Mouse (Mus musculus): Measurements from ENCODE around the gene Wdr63. TPM values are rescaled to one million over a fixed set of nuclear protein-coding genes. Genes with fewer than 3 reads are reported as not detected.
"Not testable (repeated sequence)": the region's sequence is repeated elsewhere in the genome, so short reads cannot be mapped to it uniquely, and the experiment has no call there.

Gene Wdr63
- total RNA-seq, 2 experiments from 2014 or later, result not detected

GRCm38 (mm10) chr3:146014321-146014720, 93.6 kb downstream of the Wdr63 start:
- intact Hi-C loops (cut with DNase I), result no loop called here
- no peak for TF ChIP-seq CTCF (IDR thresholded peaks at IDR 0.05)
- H3K4me3 ChIP-seq, result no peak overlapping the region
- no peak for DNase-seq
- H3K27ac ChIP-seq, result no peak overlapping the region

- H3K27ac ChIP-seq, result no peak overlapping the region
- no peak for DNase-seq
- intact Hi-C loops (cut with DNase I), result no loop called here
- TF ChIP-seq CTCF (IDR thresholded peaks at IDR 0.05), result no peak
- H3K4me3 ChIP-seq, result no peak overlapping the region
Observed at GRCm38 (mm10) chr3:146013490-146013889, 94.4 kb downstream of the Wdr63 start.

- TF ChIP-seq CTCF (IDR thresholded peaks at IDR 0.05), result no peak
- intact Hi-C loops (cut with DNase I), result no loop called here
- DNase-seq, result no peak
- Histone ChIP-seq H3K27ac (no peak overlapping the region), H3K4me3 (no peak overlapping the region)
Observed at GRCm38 (mm10) chr3:146011544-146012218, 96.2 kb downstream of the Wdr63 start.

GRCm38 (mm10) chr3:146010751-146011150, 97.2 kb downstream of the Wdr63 start:
- intact Hi-C loops (cut with DNase I), result no loop called here
- Histone ChIP-seq H3K4me3 (no peak overlapping the region; the same call in 1 of the 2 replicates), H3K27ac (peak overlapping the region; percentile 57)
- no peak for TF ChIP-seq CTCF (IDR thresholded peaks at IDR 0.05)
- DNase-seq, result no peak

- TF ChIP-seq CTCF (IDR thresholded peaks at IDR 0.05), result no peak
- H3K27ac ChIP-seq, result peak overlapping the region; percentile 57
- H3K4me3 ChIP-seq, result peak overlapping the region; percentile 63
- intact Hi-C loops (cut with DNase I), result no loop called here
- peak; percentile 71 for DNase-seq
Observed at GRCm38 (mm10) chr3:146009859-146010645, 97.9 kb downstream of the Wdr63 start.

GRCm38 (mm10) chr3:146007872-146008271, 100.1 kb downstream of the Wdr63 start:
- intact Hi-C loops (cut with DNase I), result no loop called here
- no peak for DNase-seq
- no peak for TF ChIP-seq CTCF (IDR thresholded peaks at IDR 0.05)
- no peak overlapping the region for H3K27ac ChIP-seq
- H3K4me3 ChIP-seq, result no peak overlapping the region

- no peak for DNase-seq
- TF ChIP-seq CTCF (IDR thresholded peaks at IDR 0.05), result no peak
- H3K4me3 ChIP-seq, result no peak overlapping the region
- intact Hi-C loops (cut with DNase I), result no loop called here
- no peak overlapping the region for H3K27ac ChIP-seq
Observed at GRCm38 (mm10) chr3:146004347-146005051, 103.4 kb downstream of the Wdr63 start.

GRCm38 (mm10) chr3:145996539-145996938, 111.4 kb downstream of the Wdr63 start:
- intact Hi-C loops (cut with DNase I); H3K4me3 ChIP-seq; H3K27ac ChIP-seq: not testable (repeated sequence)
- DNase-seq, result peak; percentile 52

- intact Hi-C loops (cut with DNase I), result no loop called here
- Histone ChIP-seq H3K27ac (peak overlapping the region; percentile 58), H3K4me3 (no peak overlapping the region)
- no peak for TF ChIP-seq CTCF (IDR thresholded peaks at IDR 0.05)
- DNase-seq, result no peak
Observed at GRCm38 (mm10) chr3:145995489-145995888, 112.4 kb downstream of the Wdr63 start.

GRCm38 (mm10) chr3:145993481-145994201, 114.3 kb downstream of the Wdr63 start:
- no peak for DNase-seq
- no peak overlapping the region for H3K4me3 ChIP-seq
- H3K27ac ChIP-seq, result peak overlapping the region; percentile 66
- intact Hi-C loops (cut with DNase I), result no loop called here
- TF ChIP-seq CTCF (IDR thresholded peaks at IDR 0.05), result no peak

- peak overlapping the region; percentile 28 for H3K4me3 ChIP-seq
- intact Hi-C loops (cut with DNase I), result no loop called here
- no peak for TF ChIP-seq CTCF (IDR thresholded peaks at IDR 0.05)
- peak overlapping the region; percentile 66 for H3K27ac ChIP-seq
- DNase-seq, result peak; percentile 41
Observed at GRCm38 (mm10) chr3:145992796-145993195, 115.1 kb downstream of the Wdr63 start.

GRCm38 (mm10) chr3:145991976-145992730, 115.8 kb downstream of the Wdr63 start:
- intact Hi-C loops (cut with DNase I), result no loop called here
- H3K4me3 ChIP-seq, result peak overlapping the region; percentile 28
- H3K27ac ChIP-seq, result peak overlapping the region; percentile 66
- no peak for DNase-seq
- no peak for TF ChIP-seq CTCF (IDR thresholded peaks at IDR 0.05)
